Mouse (Mus musculus) myocyte (in vitro differentiated cells): Measurements from ENCODE around the gene Mtmr3.

Experiments used
- CEBPB ChIP-seq: IDR thresholded peaks from 2 replicates; pipeline ENCODE4 v1.6.1; 2011; ENCODE audit warnings: mild to moderate bottlenecking, moderate library complexity; ENCODE audit not compliant: poor library complexity, insufficient read depth, severe bottlenecking
- POLR2A ChIP-seq: IDR thresholded peaks from one replicate; pipeline ENCODE4 v1.6.1; 2011; ENCODE audit warnings: low read depth, mild to moderate bottlenecking, control low read depth, moderate library complexity; ENCODE audit not compliant: insufficient read length
- REST ChIP-seq: IDR thresholded peaks from one replicate; pipeline ENCODE4 v1.6.1; 2011; ENCODE audit warnings: mild to moderate bottlenecking, control low read depth, moderate library complexity; ENCODE audit not compliant: insufficient read depth, insufficient read length

DNA sequence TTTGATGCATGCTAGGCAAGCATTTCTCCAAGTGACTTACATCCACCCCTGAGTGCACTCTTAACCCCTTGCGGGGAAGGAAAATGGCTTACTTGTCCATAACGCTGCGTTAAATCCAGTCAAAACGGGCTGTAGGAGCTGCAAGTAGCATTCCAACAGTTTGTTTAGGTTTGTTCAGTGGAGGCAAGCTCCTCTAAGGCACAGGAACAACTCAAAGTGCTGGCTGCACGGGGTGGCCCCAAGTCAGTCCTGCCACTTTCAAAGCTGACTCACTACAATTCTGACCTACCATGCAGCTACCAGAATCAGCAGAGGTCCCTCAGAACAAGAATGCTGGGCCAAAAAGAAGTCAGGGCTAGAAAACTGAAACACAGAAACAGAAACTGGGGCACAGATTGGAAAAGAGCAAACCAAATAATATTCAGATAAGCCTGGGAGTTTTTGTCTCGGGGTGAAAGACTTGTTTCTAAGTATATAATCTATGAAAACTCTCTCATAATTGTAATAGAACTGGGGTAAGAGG is 72.5 kb downstream of the Mtmr3 start:
- TF ChIP-seq POLR2A: no peak
- no peak for TF ChIP-seq REST
- no peak for TF ChIP-seq CEBPB
